Mouse (Mus musculus) lung, embryonic 14.5 days (tissue): ENCODE results near the gene Fndc3b. TPM values are rescaled to one million over a fixed set of nuclear protein-coding genes. Genes with fewer than 3 reads are reported as not detected.

Experiments used
- ATAC-seq: fragments of 200-750 bp; cut with Nextera tagmentation; 2 replicates; pipeline ENCODE4 v1.8.0; 2017; ENCODE audit warnings: mild to moderate bottlenecking, moderate TSS enrichment, moderate library complexity; ENCODE audit not compliant: insufficient read depth
- DNase-seq: peaks from one replicate; pipeline ENCODE4 v3.0.0-alpha.2; 2015
- H3K27ac ChIP-seq: fragments of 300-500 bp; sonication (generic); 2 replicates; pipeline ENCODE4 v1.5.1; 2014; ENCODE audit warnings: low read depth, mild to moderate bottlenecking, moderate library complexity
- H3K27me3 ChIP-seq: fragments of 300-500 bp; sonication (generic); 2 replicates; pipeline ENCODE4 v1.6.1; 2014; ENCODE audit warnings: low read length, control low read depth; ENCODE audit not compliant: insufficient read depth
- H3K36me3 ChIP-seq: fragments of 300-500 bp; sonication (generic); 2 replicates; pipeline ENCODE4 v1.6.1; 2014; ENCODE audit warnings: control low read depth; ENCODE audit not compliant: insufficient read depth
- H3K4me1 ChIP-seq: fragments of 300-500 bp; sonication (generic); 2 replicates; pipeline ENCODE4 v1.6.1; 2014; ENCODE audit warnings: antibody characterized with exemption, control low read depth; ENCODE audit not compliant: insufficient read depth
- H3K4me2 ChIP-seq: fragments of 300-500 bp; sonication (generic); 2 replicates; pipeline ENCODE4 v1.6.1; 2014; ENCODE audit warnings: mild to moderate bottlenecking
- H3K4me3 ChIP-seq: fragments of 300-500 bp; sonication (generic); 2 replicates; pipeline ENCODE4 v1.5.1; 2014; ENCODE audit warnings: low read depth, low read length
- H3K9ac ChIP-seq: fragments of 300-500 bp; sonication (generic); 2 replicates; pipeline ENCODE4 v1.6.1; 2014
- H3K9me3 ChIP-seq: fragments of 300-500 bp; sonication (generic); 2 replicates; pipeline ENCODE4 v1.6.1; 2016; ENCODE audit warnings: low read depth, low read length, control low read depth
- CTCF ChIP-seq: IDR thresholded peaks from 2 replicates; pipeline ENCODE4 v1.5.1; 2016; ENCODE audit warnings: antibody characterized with exemption, low read depth
- WGBS: fragments of 180-500 bp; shearing (Covaris S2); extraction: QIAGEN DNeasy Blood & Tissue Kit; methylation state at CpG from one replicate; pipeline ENCODE4 v1.1.7; 2014; 5-methylcytosine and 5-hydroxymethylcytosine counted together
- polyA plus RNA-seq: library from polyadenylated mRNA; unstranded; fragments of >200 nt; fragmentation: Nextera tagmentation; extraction: Ambion mirVana; gene quantifications from 2 replicates; pipeline ENCODE4 v1.2.1, GENCODE M21; 2014

The Fndc3b gene
- polyA plus RNA-seq, 1 experiment from 2014 or later: 37.1 TPM

DNA sequence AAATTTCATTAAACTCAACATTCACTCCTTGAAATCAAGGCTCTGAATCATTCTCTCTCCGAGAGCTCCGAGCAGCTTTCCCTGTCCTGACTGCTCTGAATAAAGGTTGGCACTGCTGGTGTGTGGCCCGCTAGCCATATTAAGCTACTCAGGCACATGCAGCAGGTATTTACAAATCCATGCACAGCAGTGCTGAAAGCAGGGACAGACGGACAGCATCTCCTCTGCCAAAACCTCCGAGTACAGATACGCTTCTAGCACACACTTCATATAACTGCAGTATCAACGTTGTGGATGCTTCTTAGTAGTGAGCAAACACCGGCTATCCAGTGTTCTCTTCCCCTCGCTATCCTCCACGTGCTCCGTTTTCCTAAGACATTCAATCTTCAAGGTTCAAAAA is 167.0 kb downstream of the Fndc3b start:
- no peak overlapping the region for H3K4me3 ChIP-seq
- H3K36me3 ChIP-seq: peaks cover 13% of the 10 kb centered on the region; the same call in 1 of the 2 replicates
- ATAC-seq: no peak
- H3K9me3 ChIP-seq: no peaks in the 10 kb centered on the region
- H3K9ac ChIP-seq: no peak overlapping the region
- TF ChIP-seq CTCF: no peak
- no peaks in the 10 kb centered on the region for H3K27me3 ChIP-seq
- WGBS: 91% methylated on average over 11 of the region's 11 CpGs
- H3K4me1 ChIP-seq: no peaks in the 10 kb centered on the region
- no peak overlapping the region for H3K27ac ChIP-seq
- no peak for DNase-seq
- H3K4me2 ChIP-seq: no peak overlapping the region

GRCm38 (mm10) chr3:27541841-27542240 is 169.3 kb downstream of the Fndc3b start:
- no peak for TF ChIP-seq CTCF
- Histone ChIP-seq H3K4me1 (no peaks in the 10 kb centered on the region), H3K36me3 (peaks cover 32% of the 10 kb centered on the region), H3K9ac (no peak overlapping the region), H3K9me3 (no peaks in the 10 kb centered on the region), H3K27me3 (no peaks in the 10 kb centered on the region), H3K4me2 (no peak overlapping the region), H3K4me3 (no peak overlapping the region), H3K27ac (no peak overlapping the region)
- 94% methylated on average over 12 of the region's 12 CpGs for WGBS
- DNase-seq (no peak), ATAC-seq (no peak)

DNA sequence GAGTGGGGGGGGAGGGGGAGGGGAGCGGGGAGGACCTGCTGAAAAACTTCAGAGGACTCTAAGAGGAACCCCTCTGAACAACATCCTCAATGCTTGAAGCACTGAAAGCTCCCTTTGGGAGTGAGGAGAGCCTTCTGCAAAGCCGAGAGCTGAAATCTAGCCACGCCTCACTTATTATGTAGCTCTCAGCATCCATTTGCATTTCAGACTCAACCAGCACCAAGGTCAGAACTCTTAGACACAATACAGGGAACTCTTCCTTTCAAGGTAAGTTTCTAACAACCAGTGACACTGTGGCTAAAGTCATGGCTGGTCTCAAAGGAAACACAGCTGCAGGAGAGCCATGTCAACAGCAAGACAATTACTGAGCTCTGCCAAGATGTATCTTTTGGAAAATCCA is 169.9 kb downstream of the Fndc3b start:
- TF ChIP-seq CTCF: no peak
- no peaks in the 10 kb centered on the region for H3K4me1 ChIP-seq
- H3K27ac ChIP-seq: no peak overlapping the region
- peaks cover 38% of the 10 kb centered on the region for H3K36me3 ChIP-seq
- ATAC-seq (no peak), DNase-seq (no peak)
- no peaks in the 10 kb centered on the region for H3K27me3 ChIP-seq
- H3K4me3 ChIP-seq: no peak overlapping the region
- H3K4me2 ChIP-seq: no peak overlapping the region
- 86% methylated on average over 3 of the region's 3 CpGs for WGBS
- H3K9ac ChIP-seq: no peak overlapping the region
- no peaks in the 10 kb centered on the region for H3K9me3 ChIP-seq

GRCm38 (mm10) chr3:27534208-27534607 is 176.9 kb downstream of the Fndc3b start:
- 80% methylated on average over 3 of the region's 3 CpGs for WGBS
- Histone ChIP-seq H3K4me3 (no peak overlapping the region), H3K4me2 (no peak overlapping the region), H3K27me3 (no peaks in the 10 kb centered on the region), H3K9ac (no peak overlapping the region), H3K36me3 (peaks cover 77% of the 10 kb centered on the region), H3K27ac (no peak overlapping the region), H3K9me3 (no peaks in the 10 kb centered on the region), H3K4me1 (no peaks in the 10 kb centered on the region)
- DNase-seq (no peak), ATAC-seq (no peak)
- no peak for TF ChIP-seq CTCF

DNA sequence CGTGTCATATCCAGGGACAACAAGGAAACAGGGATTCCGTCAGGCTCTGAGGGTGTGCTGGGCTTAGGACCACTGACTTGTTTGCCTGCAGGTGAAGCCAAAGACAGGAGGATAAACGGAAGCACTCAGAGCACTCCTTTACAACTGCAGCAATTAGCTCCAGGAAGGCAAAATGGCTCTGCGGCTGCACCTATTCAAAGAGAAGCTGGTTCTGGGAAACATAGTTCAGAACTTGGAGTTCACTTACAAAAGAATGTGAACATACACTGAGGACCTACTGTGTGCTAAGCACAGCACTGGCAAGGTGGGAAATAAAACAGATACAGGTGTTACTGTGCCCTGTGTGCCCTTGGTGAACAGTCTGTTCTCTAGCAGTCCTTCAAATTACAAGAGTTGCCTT is 177.4 kb downstream of the Fndc3b start:
- Histone ChIP-seq H3K4me2 (no peak overlapping the region), H3K27ac (no peak overlapping the region), H3K27me3 (no peaks in the 10 kb centered on the region), H3K4me3 (no peak overlapping the region), H3K36me3 (peaks cover 75% of the 10 kb centered on the region), H3K4me1 (no peaks in the 10 kb centered on the region), H3K9ac (no peak overlapping the region), H3K9me3 (no peaks in the 10 kb centered on the region)
- no peak for TF ChIP-seq CTCF
- WGBS: 85% methylated on average over 4 of the region's 4 CpGs
- ATAC-seq (no peak), DNase-seq (no peak)

GRCm38 (mm10) chr3:27531993-27532392 is 179.1 kb downstream of the Fndc3b start:
- H3K4me2 ChIP-seq: no peak overlapping the region
- no peaks in the 10 kb centered on the region for H3K4me1 ChIP-seq
- H3K36me3 ChIP-seq: peaks cover 62% of the 10 kb centered on the region
- H3K4me3 ChIP-seq: no peak overlapping the region
- H3K27me3 ChIP-seq: no peaks in the 10 kb centered on the region
- H3K9ac ChIP-seq: no peak overlapping the region
- ATAC-seq (no peak), DNase-seq (no peak)
- 60% methylated on average over 4 of the region's 4 CpGs for WGBS
- TF ChIP-seq CTCF: no peak
- no peaks in the 10 kb centered on the region for H3K9me3 ChIP-seq
- H3K27ac ChIP-seq: no peak overlapping the region

DNA sequence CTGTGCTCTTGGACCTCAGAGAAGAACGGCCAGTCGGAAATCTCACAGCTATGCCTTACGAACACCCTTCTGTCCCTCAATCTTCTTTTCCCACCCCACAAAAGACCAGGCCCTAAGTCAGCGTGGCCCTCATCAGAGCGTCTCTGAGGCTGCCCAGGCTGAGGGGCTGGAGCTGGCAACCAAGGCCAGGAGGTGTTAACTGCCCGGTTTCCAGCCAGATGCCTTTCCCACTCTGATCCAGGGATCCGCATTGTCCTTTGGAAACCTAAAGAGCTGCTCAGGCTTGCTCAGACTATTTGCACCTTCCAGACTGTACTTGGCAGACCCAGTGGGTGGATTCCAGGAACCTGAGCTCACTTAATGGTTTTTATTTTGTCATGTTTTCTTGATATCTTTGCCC is 180.7 kb downstream of the Fndc3b start:
- Histone ChIP-seq H3K4me2 (no peak overlapping the region), H3K9ac (no peak overlapping the region), H3K4me1 (no peaks in the 10 kb centered on the region), H3K9me3 (no peaks in the 10 kb centered on the region), H3K4me3 (no peak overlapping the region), H3K36me3 (peaks cover 47% of the 10 kb centered on the region), H3K27me3 (no peaks in the 10 kb centered on the region), H3K27ac (no peak overlapping the region)
- 65% methylated on average over 7 of the region's 7 CpGs for WGBS
- no peak for TF ChIP-seq CTCF
- ATAC-seq (no peak), DNase-seq (no peak)
